In the genomic region with DNA sequence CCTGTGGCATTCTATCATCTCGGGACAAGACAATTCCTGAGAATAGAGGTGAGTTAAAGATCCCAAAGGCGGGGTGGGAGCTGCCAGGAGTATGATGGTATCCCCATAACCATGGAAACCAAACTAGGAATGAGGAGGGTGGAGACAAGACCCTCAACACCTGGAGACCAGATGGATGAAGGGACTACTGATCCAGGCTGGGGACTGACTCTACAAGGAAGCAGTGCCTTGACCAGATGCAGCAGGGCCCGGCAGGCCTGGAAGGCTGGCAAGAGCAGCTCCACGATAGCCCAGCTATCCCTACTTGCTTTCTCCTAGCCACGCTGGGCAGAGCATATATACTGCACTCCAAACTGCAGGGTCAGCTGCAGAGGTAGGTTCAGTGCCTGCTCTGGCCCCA, we compare ENCODE assay signal across 11 mouse cellular contexts. TPM values are rescaled to one million over a fixed set of nuclear protein-coding genes. Genes with fewer than 3 reads are reported as not detected.
DNase-seq lines count a peak whose midpoint lies in the region; ATAC-seq and TF ChIP-seq lines count a peak whose summit lies in the region.
"Had no signal": no experiment of that assay in that cellular context is flagged by ENCODE, and none has a peak within 500 bp of the region (broad histone marks: within the 10 kb centered on the region; RNA-seq: fewer than 3 reads in every experiment).

No protein-coding gene starts in this region.

- no peak for ATAC-seq in hindbrain, embryonic 13.5 days (ENCODE audit: low FRiP score)
- no peak for ATAC-seq in hindbrain, embryonic 16.5 days

- peak overlapping the region; percentile 2; the same call in 1 of the 2 replicates for H3K4me2 ChIP-seq in hindbrain, embryonic 13.5 days
- no peak overlapping the region for H3K4me2 ChIP-seq in hindbrain, embryonic 16.5 days (ENCODE audit: low read length)

- H3K27ac ChIP-seq in hindbrain, embryonic 13.5 days = peak overlapping the region; percentile 30; the same call in 1 of the 2 replicates
- H3K27ac ChIP-seq in hindbrain, embryonic 16.5 days (ENCODE audit: low read depth, low read length) = no peak overlapping the region
- peak overlapping the region; percentile 77 for H3K27ac ChIP-seq in limb, embryonic 10.5 days
- H3K27ac ChIP-seq in layer of hippocampus, adult 2 months = no peak overlapping the region
- H3K27ac ChIP-seq: neural tube, embryonic 12.5 days had no signal

- no peaks in the 10 kb centered on the region for H3K9me3 ChIP-seq in hindbrain, embryonic 13.5 days
- H3K9me3 ChIP-seq in hindbrain, embryonic 16.5 days (ENCODE audit: control insufficient read depth, low read length) = no peaks in the 10 kb centered on the region
- H3K9me3 ChIP-seq in limb, embryonic 10.5 days (replicated peaks) = no peaks in the 10 kb centered on the region
- H3K9me3 ChIP-seq: neural tube, embryonic 12.5 days had no signal

- 82% methylated on average over 5 of the region's 5 CpGs for WGBS in hindbrain, embryonic 13.5 days
- 83% methylated on average over 3 of the region's 5 CpGs for WGBS in hindbrain, embryonic 16.5 days
- 60% methylated on average over 5 of the region's 5 CpGs for WGBS in limb, embryonic 10.5 days

- DNase-seq in embryo, embryonic 10 days (ENCODE audit: low spot score) = peak; percentile 67
- no peak for DNase-seq in embryo, embryonic 9.5 days (ENCODE audit: extremely low spot score)
- peak; percentile 58 for DNase-seq in embryo, embryonic 11 days
- peak; percentile 53 for DNase-seq in limb, embryonic 10.5 days (ENCODE audit: low spot score)
- no peak for DNase-seq in testis, postnatal 10 days (ENCODE audit: low spot score)
- DNase-seq in layer of hippocampus, adult 2 months (ENCODE audit: low spot score in 2 of 2) = no peak
- DNase-seq: cerebellum, adult 8-10 months; right cerebral cortex, postnatal 14 days had no signal

- H3K27me3 ChIP-seq in hindbrain, embryonic 13.5 days = no peaks in the 10 kb centered on the region
- H3K27me3 ChIP-seq in hindbrain, embryonic 16.5 days (replicated peaks; ENCODE audit: control insufficient read depth, insufficient read depth, low read length) = no peaks in the 10 kb centered on the region
- no peaks in the 10 kb centered on the region for H3K27me3 ChIP-seq in limb, embryonic 10.5 days (ENCODE audit: low read depth, poor library complexity, severe bottlenecking)
- H3K27me3 ChIP-seq: neural tube, embryonic 12.5 days had no signal

- no peak overlapping the region; the same call in 1 of the 2 replicates for H3K9ac ChIP-seq in hindbrain, embryonic 13.5 days
- no peak overlapping the region for H3K9ac ChIP-seq in hindbrain, embryonic 16.5 days (ENCODE audit: low read depth, low read length)
- H3K9ac ChIP-seq: neural tube, embryonic 12.5 days had no signal

- peaks cover 22% of the 10 kb centered on the region for H3K4me1 ChIP-seq in hindbrain, embryonic 13.5 days (replicated peaks)
- H3K4me1 ChIP-seq in hindbrain, embryonic 16.5 days (ENCODE audit: control insufficient read depth, insufficient read depth, low read depth, low read length) = peaks cover 11% of the 10 kb centered on the region
- peaks cover 38% of the 10 kb centered on the region for H3K4me1 ChIP-seq in limb, embryonic 10.5 days

- H3K36me3 ChIP-seq in hindbrain, embryonic 13.5 days = no peaks in the 10 kb centered on the region
- H3K36me3 ChIP-seq in hindbrain, embryonic 16.5 days (ENCODE audit: control insufficient read depth, insufficient read depth, low read length) = no peaks in the 10 kb centered on the region
- H3K36me3 ChIP-seq in limb, embryonic 10.5 days = no peaks in the 10 kb centered on the region
- H3K36me3 ChIP-seq: neural tube, embryonic 12.5 days had no signal

- no peak for TF ChIP-seq CTCF in layer of hippocampus, adult 2 months (conservative IDR thresholded peaks at IDR 0.05)

- no peak overlapping the region for H3K4me3 ChIP-seq in hindbrain, embryonic 13.5 days
- H3K4me3 ChIP-seq in hindbrain, embryonic 16.5 days (ENCODE audit: low read length) = no peak overlapping the region
- no peak overlapping the region for H3K4me3 ChIP-seq in limb, embryonic 10.5 days
- H3K4me3 ChIP-seq in layer of hippocampus, adult 2 months = no peak overlapping the region
- H3K4me3 ChIP-seq: neural tube, embryonic 12.5 days had no signal

RNA-seq across cellular contexts. Expression of gene Notch1, which starts 0.5 kb away (rescaled TPM):
- polyA plus RNA-seq in hindbrain, embryonic 13.5 days (2015; fragmentation: Nextera tagmentation; extraction: Ambion mirVana) = 17.5 and 19.2 TPM in 2 replicates
- polyA plus RNA-seq in hindbrain, embryonic 16.5 days (2015; fragmentation: Nextera tagmentation; extraction: Ambion mirVana) = 13.3 and 15.1 TPM in 2 replicates
- 8.5 and 11.8 TPM in 2 replicates for polyA plus RNA-seq in limb, embryonic 10.5 days (2016; fragmentation: Nextera tagmentation; extraction: Ambion mirVana)
- 10 to 100 TPM; 32.7 to 35.7 TPM for total RNA-seq in layer of hippocampus, adult 2 months (2021)

Comparison
In these comparisons a context has a peak if more than half of its experiments do, and no peak if none do; other contexts are left out.
1. DNase-seq: peak in embryo, embryonic 10 days (single experiment), embryo, embryonic 11 days (single experiment) and limb, embryonic 10.5 days (single experiment); none in embryo, embryonic 9.5 days (single experiment), testis, postnatal 10 days (single experiment) and layer of hippocampus, adult 2 months (0 of 2).
2. H3K27ac ChIP-seq: peak in hindbrain, embryonic 13.5 days (single experiment) and limb, embryonic 10.5 days (single experiment); none in hindbrain, embryonic 16.5 days (single experiment) and layer of hippocampus, adult 2 months (single experiment).